Comparison of ENCODE assay signal across 10 mouse cellular contexts in genomic region chr1:179865561-179865960, GRCm38 (mm10).
DNase-seq lines count a peak whose midpoint lies in the region; ATAC-seq and TF ChIP-seq lines count a peak whose summit lies in the region.
"Had no signal": no experiment of that assay in that cellular context is flagged by ENCODE, and none has a peak within 500 bp of the region (broad histone marks: within the 10 kb centered on the region; RNA-seq: fewer than 3 reads in every experiment).

No protein-coding gene starts in this region.

- H3K36me3 ChIP-seq in embryonic facial prominence, embryonic 10.5 days (replicated peaks) = no peaks in the 10 kb centered on the region
- H3K36me3 ChIP-seq in liver, postnatal 0 days (replicated peaks; ENCODE audit: insufficient read depth, low read length) = no peaks in the 10 kb centered on the region
- H3K36me3 ChIP-seq: hindbrain, embryonic 12.5 days had no signal

- no peak for TF ChIP-seq CTCF in liver, postnatal 0 days (IDR thresholded peaks at IDR 0.05; ENCODE audit: low read depth)

- WGBS in embryonic facial prominence, embryonic 10.5 days = 24% methylated on average over 11 of the region's 11 CpGs
- WGBS in liver, postnatal 0 days (ENCODE audit: insufficient replicate concordance) = 53% methylated on average over 11 of the region's 11 CpGs

- ATAC-seq in liver, postnatal 0 days = peak; percentile 41; the same call in 1 of the 2 replicates

- no peaks in the 10 kb centered on the region for H3K27me3 ChIP-seq in embryonic facial prominence, embryonic 10.5 days (replicated peaks; ENCODE audit: low read depth, poor library complexity, severe bottlenecking)
- no peaks in the 10 kb centered on the region for H3K27me3 ChIP-seq in liver, postnatal 0 days (ENCODE audit: insufficient read depth, low read length)
- H3K27me3 ChIP-seq: hindbrain, embryonic 12.5 days had no signal

- no peak for TF ChIP-seq EP300 in liver, postnatal 0 days (IDR thresholded peaks at IDR 0.05; ENCODE audit: low read depth)

- H3K9me3 ChIP-seq in embryonic facial prominence, embryonic 10.5 days = no peaks in the 10 kb centered on the region
- H3K9me3 ChIP-seq in liver, postnatal 0 days (ENCODE audit: low read length) = no peaks in the 10 kb centered on the region
- H3K9me3 ChIP-seq: hindbrain, embryonic 12.5 days had no signal

- H3K27ac ChIP-seq in embryonic facial prominence, embryonic 10.5 days (replicated peaks) = 0 out of 2 replicates have a peak overlapping the region, but pooled peaks have one; percentile 55
- peak overlapping the region; percentile 62; the same call in 1 of the 2 replicates for H3K27ac ChIP-seq in liver, postnatal 0 days (ENCODE audit: low read depth)
- H3K27ac ChIP-seq: hindbrain, embryonic 12.5 days; macrophage had no signal

- H3K4me1 ChIP-seq in embryonic facial prominence, embryonic 10.5 days = peaks cover 19% of the 10 kb centered on the region
- peaks cover 3% of the 10 kb centered on the region; the same call in 1 of the 2 replicates for H3K4me1 ChIP-seq in liver, postnatal 0 days (ENCODE audit: insufficient read depth)
- H3K4me1 ChIP-seq: hindbrain, embryonic 12.5 days had no signal

- H3K9ac ChIP-seq in liver, postnatal 0 days (replicated peaks) = no peak overlapping the region
- H3K9ac ChIP-seq: hindbrain, embryonic 12.5 days had no signal

- no peak overlapping the region for H3K4me2 ChIP-seq in liver, postnatal 0 days (ENCODE audit: low read depth, low read length)
- H3K4me2 ChIP-seq: hindbrain, embryonic 12.5 days had no signal

- H3K4me3 ChIP-seq in embryonic facial prominence, embryonic 10.5 days = no peak overlapping the region
- H3K4me3 ChIP-seq in liver, postnatal 0 days (ENCODE audit: low read depth, low read length) = no peak overlapping the region
- H3K4me3 ChIP-seq: hindbrain, embryonic 12.5 days had no signal

- peak; percentile 50 for DNase-seq in adrenal gland, adult 2 months
- DNase-seq in adrenal gland, adult 18-20 months (ENCODE audit: low spot score in 2 of 2) = no peak
- peak; percentile 31 for DNase-seq in embryonic facial prominence, embryonic 10.5 days (ENCODE audit: low spot score)
- DNase-seq in kidney, adult 11 months = peak; percentile 69
- DNase-seq in liver, postnatal 0 days = no peak
- no peak for DNase-seq in ovary, postnatal 10 days (ENCODE audit: low spot score)
- no peak for DNase-seq in frontal cortex, postnatal 14 days (ENCODE audit: low spot score in 2 of 2)
- no peak for DNase-seq in urinary bladder, postnatal 14 days (ENCODE audit: low spot score)

Comparison
In these comparisons a context has a peak if more than half of its experiments do, and no peak if none do; other contexts are left out.
1. DNase-seq: peak in adrenal gland, adult 2 months (single experiment), embryonic facial prominence, embryonic 10.5 days (single experiment) and kidney, adult 11 months (single experiment); none in adrenal gland, adult 18-20 months (0 of 2), liver, postnatal 0 days (single experiment), ovary, postnatal 10 days (single experiment), frontal cortex, postnatal 14 days (0 of 2) and urinary bladder, postnatal 14 days (single experiment).